Mouse (Mus musculus) ES-CJ7 (cell line): ENCODE measurements around the gene Gm16451.
"Not testable (repeated sequence)": the region's sequence is repeated elsewhere in the genome, so short reads cannot be mapped to it uniquely, and the experiment has no call there.

Experiments
- DNase-seq: peaks from one replicate; pipeline ENCODE4 v3.0.0; 2011; ENCODE audit warnings: low read depth, low spot score

Gene Gm16451

GRCm38 (mm10) chr7:22118145-22118544 is at the start of gene Gm16451:
Gene Gm16451 (minus strand): TSS chr7:22118245.
- not testable (repeated sequence) for DNase-seq

DNA sequence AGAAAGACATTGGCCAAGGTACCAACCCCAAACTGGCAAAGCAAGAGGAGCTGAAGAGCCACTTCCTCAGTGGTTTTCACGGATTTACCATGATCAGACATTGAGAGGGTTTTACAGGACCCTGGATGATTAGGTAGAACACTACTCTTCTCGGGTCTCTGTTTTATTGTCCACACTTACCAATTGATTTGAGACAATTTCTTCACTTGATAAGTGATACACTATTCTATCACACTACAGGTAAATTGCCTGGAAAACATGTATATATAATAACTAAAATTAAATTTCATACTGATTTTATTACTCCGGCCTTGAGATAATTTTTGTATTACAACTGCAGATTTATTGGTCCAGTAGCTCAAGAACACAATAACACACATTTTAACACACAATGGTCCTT is 45.9 kb upstream of the Gm16451 start, which contains the start of gene Vmn1r142:
Gene Vmn1r142 (minus strand): TSS at position 101 of the 400 bp plus-strand sequence.
- DNase-seq, result not testable (repeated sequence)

DNA sequence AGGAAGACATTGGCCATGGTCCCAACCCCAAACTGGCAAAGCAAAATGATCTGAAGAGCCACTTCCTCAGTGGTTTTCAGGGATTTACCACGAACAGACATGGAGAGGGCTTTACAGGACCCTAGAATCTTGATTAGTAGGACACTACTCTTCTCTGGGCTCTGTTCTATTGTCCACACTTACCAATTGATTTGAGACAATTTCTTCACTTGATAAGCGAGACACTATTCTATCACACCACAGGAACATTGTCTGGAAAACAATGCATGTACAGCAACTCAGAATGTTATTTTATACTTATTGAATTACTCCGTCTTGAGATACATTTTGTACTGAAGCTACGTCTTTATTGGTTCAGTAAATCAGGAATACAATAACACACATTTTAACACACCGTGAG is 16.6 kb upstream of the Gm16451 start, which contains the start of gene Gm10666:
Gene Gm10666 (minus strand): TSS at position 101 of the 400 bp plus-strand sequence.
- DNase-seq, result not testable (repeated sequence)

GRCm38 (mm10) chr7:22068757-22069156 is 49.3 kb downstream of the Gm16451 start, which contains the start of gene Vmn1r139:
Gene Vmn1r139 (plus strand): TSS chr7:22069057.
- not testable (repeated sequence) for DNase-seq
